35 mouse cellular contexts compared by ENCODE assay signal in genomic region chr1:45287954-45288353, GRCm38 (mm10). TPM values are rescaled to one million over a fixed set of nuclear protein-coding genes. Genes with fewer than 3 reads are reported as not detected.
A peak's percentile ranks its signal among the peaks of the same experiment; 100 is the strongest.
DNase-seq lines count a peak whose midpoint lies in the region; ATAC-seq lines count a peak whose summit lies in the region.
"Had no signal": no experiment of that assay in that cellular context is flagged by ENCODE, and none has a peak within 500 bp of the region (broad histone marks: within the 10 kb centered on the region; RNA-seq: fewer than 3 reads in every experiment).

No protein-coding gene starts in this region.

- DNase-seq in neural tube, embryonic 10.5 days (ENCODE audit: extremely low spot score, low spot score): peak; percentile 21
- DNase-seq in embryonic facial prominence, embryonic 10.5 days (ENCODE audit: low spot score): peak; percentile 24
- peak; percentile 44 for DNase-seq in limb, embryonic 11.5 days (ENCODE audit: low spot score)
- no peak for DNase-seq in heart, adult 18-20 months
- DNase-seq in left cerebral cortex, postnatal 14 days (ENCODE audit: low spot score in 2 of 2): no peak
- DNase-seq in natural killer cell, adult 2 months (ENCODE audit: low spot score in 2 of 2): no peak
- DNase-seq: adrenal gland, adult 2 months; adrenal gland, postnatal 36 days; cerebellum, adult 18-20 months; cerebellum, postnatal 14 days; forebrain, postnatal 0 days; gastrocnemius, postnatal 25 days; heart, adult 11 months; heart, postnatal 36 days; kidney, adult 2 months; kidney, postnatal 4 days; layer of hippocampus, postnatal 36 days; retina, postnatal 1 day; thymus, adult 18-20 months; thymus, postnatal 25 days had no signal

- no peaks in the 10 kb centered on the region for H3K27me3 ChIP-seq in neural tube, embryonic 15.5 days (replicated peaks)
- H3K27me3 ChIP-seq in embryonic facial prominence, embryonic 10.5 days (replicated peaks; ENCODE audit: low read depth, poor library complexity, severe bottlenecking): no peaks in the 10 kb centered on the region
- H3K27me3 ChIP-seq in limb, embryonic 11.5 days (ENCODE audit: control insufficient read depth, insufficient read depth, low read length): no peaks in the 10 kb centered on the region
- H3K27me3 ChIP-seq: embryonic facial prominence, embryonic 15.5 days; forebrain, embryonic 12.5 days; hindbrain, embryonic 15.5 days; intestine, embryonic 15.5 days; limb, embryonic 13.5 days; lung, embryonic 15.5 days had no signal

- 76% methylated on average over 1 of the region's 1 CpGs for WGBS in neural tube, embryonic 15.5 days
- 37% methylated on average over 1 of the region's 1 CpGs for WGBS in embryonic facial prominence, embryonic 10.5 days
- WGBS in limb, embryonic 11.5 days: 30% methylated on average over 1 of the region's 1 CpGs

- intact Hi-C loops in left cerebral cortex, postnatal 14 days (cut with DNase I): no loop called here

- no peak overlapping the region for H3K27ac ChIP-seq in neural tube, embryonic 15.5 days (replicated peaks)
- no peak overlapping the region for H3K27ac ChIP-seq in embryonic facial prominence, embryonic 10.5 days (replicated peaks)
- H3K27ac ChIP-seq in limb, embryonic 11.5 days (replicated peaks; ENCODE audit: low read depth, low read length): no peak overlapping the region
- H3K27ac ChIP-seq: embryonic facial prominence, embryonic 15.5 days; forebrain, embryonic 12.5 days; hindbrain, embryonic 15.5 days; intestine, embryonic 15.5 days; limb, embryonic 13.5 days; lung, embryonic 15.5 days; stomach, postnatal 0 days had no signal

- no peaks in the 10 kb centered on the region for H3K4me1 ChIP-seq in neural tube, embryonic 15.5 days
- no peaks in the 10 kb centered on the region for H3K4me1 ChIP-seq in embryonic facial prominence, embryonic 10.5 days
- H3K4me1 ChIP-seq in limb, embryonic 11.5 days (ENCODE audit: control insufficient read depth, insufficient read depth, low read length): no peaks in the 10 kb centered on the region
- H3K4me1 ChIP-seq: embryonic facial prominence, embryonic 15.5 days; forebrain, embryonic 12.5 days; hindbrain, embryonic 15.5 days; intestine, embryonic 15.5 days; limb, embryonic 13.5 days; lung, embryonic 15.5 days had no signal

- H3K9me3 ChIP-seq in neural tube, embryonic 15.5 days (replicated peaks): no peaks in the 10 kb centered on the region
- no peaks in the 10 kb centered on the region for H3K9me3 ChIP-seq in embryonic facial prominence, embryonic 10.5 days
- H3K9me3 ChIP-seq in limb, embryonic 11.5 days (ENCODE audit: control insufficient read depth, low read length): no peaks in the 10 kb centered on the region
- H3K9me3 ChIP-seq: embryonic facial prominence, embryonic 15.5 days; forebrain, embryonic 12.5 days; hindbrain, embryonic 15.5 days; intestine, embryonic 15.5 days; limb, embryonic 13.5 days; lung, embryonic 15.5 days had no signal

- no peak overlapping the region for H3K4me2 ChIP-seq in neural tube, embryonic 15.5 days
- no peak overlapping the region for H3K4me2 ChIP-seq in limb, embryonic 11.5 days (ENCODE audit: low read depth, severe bottlenecking)
- H3K4me2 ChIP-seq: embryonic facial prominence, embryonic 15.5 days; forebrain, embryonic 12.5 days; heart, embryonic 11.5 days; hindbrain, embryonic 15.5 days; intestine, embryonic 15.5 days; limb, embryonic 13.5 days; liver, embryonic 11.5 days; lung, embryonic 15.5 days; midbrain, embryonic 11.5 days had no signal

- ATAC-seq in neural tube, embryonic 15.5 days (ENCODE audit: low FRiP score): no peak
- no peak for ATAC-seq in limb, embryonic 11.5 days (ENCODE audit: insufficient number of reproducible peaks, low FRiP score, low TSS enrichment, low read depth)
- ATAC-seq: activated CD4-positive, CD25-positive, alpha-beta regulatory T cell, adult 4 months; CD4-positive, CD25-positive, alpha-beta regulatory T cell, adult 4 months; forebrain, postnatal 0 days; intestine, embryonic 15.5 days; midbrain, embryonic 16.5 days had no signal

- H3K4me3 ChIP-seq in neural tube, embryonic 15.5 days (replicated peaks): no peak overlapping the region
- no peak overlapping the region for H3K4me3 ChIP-seq in embryonic facial prominence, embryonic 10.5 days
- no peak overlapping the region for H3K4me3 ChIP-seq in limb, embryonic 11.5 days (ENCODE audit: low read depth, low read length)
- H3K4me3 ChIP-seq: embryonic facial prominence, embryonic 15.5 days; forebrain, embryonic 12.5 days; hindbrain, embryonic 15.5 days; intestine, embryonic 15.5 days; limb, embryonic 13.5 days; lung, embryonic 15.5 days had no signal

- no peaks in the 10 kb centered on the region for H3K36me3 ChIP-seq in neural tube, embryonic 15.5 days
- H3K36me3 ChIP-seq in embryonic facial prominence, embryonic 10.5 days (replicated peaks): no peaks in the 10 kb centered on the region
- H3K36me3 ChIP-seq in limb, embryonic 11.5 days (ENCODE audit: control insufficient read depth, insufficient read depth, low read length): no peaks in the 10 kb centered on the region
- H3K36me3 ChIP-seq: embryonic facial prominence, embryonic 15.5 days; forebrain, embryonic 12.5 days; hindbrain, embryonic 15.5 days; intestine, embryonic 15.5 days; limb, embryonic 13.5 days; lung, embryonic 15.5 days had no signal

- H3K9ac ChIP-seq in neural tube, embryonic 15.5 days (replicated peaks): no peak overlapping the region
- no peak overlapping the region for H3K9ac ChIP-seq in limb, embryonic 11.5 days (ENCODE audit: low read length)
- H3K9ac ChIP-seq: embryonic facial prominence, embryonic 15.5 days; forebrain, embryonic 12.5 days; forebrain, postnatal 0 days; hindbrain, embryonic 15.5 days; intestine, embryonic 15.5 days; limb, embryonic 13.5 days; lung, embryonic 15.5 days had no signal

RNA-seq across cellular contexts. Expression of gene Col3a1, which starts 23.4 kb away (rescaled TPM):
- polyA plus RNA-seq in neural tube, embryonic 15.5 days (2015; fragmentation: Nextera tagmentation; extraction: Ambion mirVana): 346 and 516 TPM in 2 replicates
- polyA plus RNA-seq in embryonic facial prominence, embryonic 10.5 days (2016; fragmentation: Nextera tagmentation; extraction: Ambion mirVana): 363 and 422 TPM in 2 replicates
- 421 and 478 TPM in 2 replicates for polyA plus RNA-seq in limb, embryonic 11.5 days (2014; fragmentation: Nextera tagmentation; extraction: Ambion mirVana)
- total RNA-seq in heart, adult 18-20 months (2021): 100 to 1,000 TPM in 1 of 2 experiments, 10 to 100 TPM in 1; 97.5 to 107 TPM
- 10 to 100 TPM; 29.6 to 41.6 TPM for total RNA-seq in left cerebral cortex, postnatal 14 days (2021)
- total RNA-seq: megakaryocyte progenitor cell, adult 5-6 weeks had no signal
- polyA plus RNA-seq: activated CD4-positive, CD25-positive, alpha-beta regulatory T cell, adult 4 months; CD4-positive, CD25-positive, alpha-beta regulatory T cell, adult 4 months had no signal

Comparison
In these comparisons a context has a peak if more than half of its experiments do, and no peak if none do; other contexts are left out.
1. DNase-seq: peak in neural tube, embryonic 10.5 days (single experiment), embryonic facial prominence, embryonic 10.5 days (single experiment) and limb, embryonic 11.5 days (single experiment); none in heart, adult 18-20 months (0 of 2), left cerebral cortex, postnatal 14 days (0 of 2) and natural killer cell, adult 2 months (0 of 2).